ENCODE assay signal across 7 mouse cellular contexts in the genomic region with DNA sequence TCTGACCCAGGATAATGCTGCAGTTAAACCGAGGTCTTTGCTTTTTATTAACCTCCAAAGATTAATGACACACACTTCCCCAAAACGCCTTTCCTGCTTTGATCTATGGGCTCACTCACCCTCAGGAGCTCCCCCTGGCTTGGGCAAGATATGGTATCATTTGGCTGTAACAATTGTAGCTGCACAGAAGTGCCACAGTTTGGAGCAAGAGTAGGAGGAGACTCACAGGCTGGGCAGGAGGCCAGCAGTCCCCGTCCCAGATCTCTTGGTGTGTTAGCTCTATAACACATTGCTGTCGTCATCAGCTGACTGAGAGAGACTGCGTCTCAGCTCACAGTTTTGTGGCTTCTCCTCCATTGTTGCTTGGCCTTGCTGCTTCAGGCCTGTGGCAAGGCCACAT. TPM values are rescaled to one million over a fixed set of nuclear protein-coding genes. Genes with fewer than 3 reads are reported as not detected.
A peak's percentile ranks its signal among the peaks of the same experiment; 100 is the strongest.
DNase-seq lines count a peak whose midpoint lies in the region; ATAC-seq and TF ChIP-seq lines count a peak whose summit lies in the region.

No protein-coding gene starts in this region.

- H3K27me3 ChIP-seq in intestine, postnatal 0 days (replicated peaks; ENCODE audit: control insufficient read depth, insufficient read depth, low read length), result no peaks in the 10 kb centered on the region
- H3K27me3 ChIP-seq in neural tube, embryonic 12.5 days (replicated peaks), result 0 out of 2 replicates have a peak, but pooled peaks cover 10% of the 10 kb centered on the region

- H3K4me1 ChIP-seq in intestine, postnatal 0 days (replicated peaks; ENCODE audit: control insufficient read depth, insufficient read depth, low read length), result no peaks in the 10 kb centered on the region
- H3K4me1 ChIP-seq in neural tube, embryonic 12.5 days, result peaks cover 67% of the 10 kb centered on the region

- TF ChIP-seq CTCF in intestine, postnatal 0 days (IDR thresholded peaks at IDR 0.05; ENCODE audit: low read depth), result peak; percentile 32; the same call in 1 of the 2 replicates

- H3K36me3 ChIP-seq in intestine, postnatal 0 days (ENCODE audit: control insufficient read depth, insufficient read depth), result 0 out of 2 replicates have a peak, but pooled peaks cover 6% of the 10 kb centered on the region
- H3K36me3 ChIP-seq in neural tube, embryonic 12.5 days, result no peaks in the 10 kb centered on the region; the same call in 1 of the 2 replicates

- 16% methylated on average over 5 of the region's 5 CpGs for WGBS in intestine, postnatal 0 days
- 5% methylated on average over 5 of the region's 5 CpGs for WGBS in neural tube, embryonic 12.5 days

- no peaks in the 10 kb centered on the region for H3K9me3 ChIP-seq in intestine, postnatal 0 days (ENCODE audit: control insufficient read depth)
- H3K9me3 ChIP-seq in neural tube, embryonic 12.5 days, result no peaks in the 10 kb centered on the region

- no peak overlapping the region for H3K4me2 ChIP-seq in intestine, postnatal 0 days (replicated peaks; ENCODE audit: low read depth)
- no peak overlapping the region for H3K4me2 ChIP-seq in neural tube, embryonic 12.5 days (replicated peaks)

- no peak overlapping the region for H3K9ac ChIP-seq in intestine, postnatal 0 days (ENCODE audit: low read depth, low read length)
- no peak overlapping the region for H3K9ac ChIP-seq in neural tube, embryonic 12.5 days

- ATAC-seq in common myeloid progenitor, adult 5-6 weeks (replicated peaks; ENCODE audit: low read depth, poor library complexity, severe bottlenecking), result peak; percentile 95
- ATAC-seq in intestine, postnatal 0 days, result no peak
- peak; percentile 6; the same call in 1 of the 2 replicates for ATAC-seq in neural tube, embryonic 12.5 days (ENCODE audit: low FRiP score, low read depth)

- no peak overlapping the region for H3K27ac ChIP-seq in intestine, postnatal 0 days (ENCODE audit: low read depth, low read length)
- H3K27ac ChIP-seq in neural tube, embryonic 12.5 days, result peak overlapping the region; percentile 62

- no peak overlapping the region for H3K4me3 ChIP-seq in intestine, postnatal 0 days (ENCODE audit: low read depth, low read length)
- H3K4me3 ChIP-seq in neural tube, embryonic 12.5 days, result no peak overlapping the region

- peak; percentile 87 for DNase-seq in right cerebral cortex, adult 18-20 months
- no peak for DNase-seq in right cerebral cortex, postnatal 4 days
- peak; percentile 60 for DNase-seq in liver
- DNase-seq in urinary bladder, postnatal 4 days (ENCODE audit: low spot score in 2 of 2), result no peak

RNA-seq across cellular contexts. Expression of a gene that starts 35.1 kb away (rescaled TPM):
- total RNA-seq in common myeloid progenitor, adult 5-6 weeks (2017), result 0.09 TPM in 1 of 2 replicates, not detected in the other
- not detected in 2 replicates for polyA plus RNA-seq in intestine, postnatal 0 days (2015; fragmentation: Nextera tagmentation; extraction: Ambion mirVana)
- 0.46 and 0.54 TPM in 2 replicates for polyA plus RNA-seq in neural tube, embryonic 12.5 days (2016; fragmentation: Nextera tagmentation; extraction: Ambion mirVana)

Comparison
In these comparisons a context has a peak if more than half of its experiments do, and no peak if none do; other contexts are left out.
1. DNase-seq: peak in right cerebral cortex, adult 18-20 months (single experiment) and liver (single experiment); none in right cerebral cortex, postnatal 4 days (single experiment) and urinary bladder, postnatal 4 days (0 of 2).